Mouse (Mus musculus): ENCODE results near the gene Nrros.

Gene Nrros

DNA sequence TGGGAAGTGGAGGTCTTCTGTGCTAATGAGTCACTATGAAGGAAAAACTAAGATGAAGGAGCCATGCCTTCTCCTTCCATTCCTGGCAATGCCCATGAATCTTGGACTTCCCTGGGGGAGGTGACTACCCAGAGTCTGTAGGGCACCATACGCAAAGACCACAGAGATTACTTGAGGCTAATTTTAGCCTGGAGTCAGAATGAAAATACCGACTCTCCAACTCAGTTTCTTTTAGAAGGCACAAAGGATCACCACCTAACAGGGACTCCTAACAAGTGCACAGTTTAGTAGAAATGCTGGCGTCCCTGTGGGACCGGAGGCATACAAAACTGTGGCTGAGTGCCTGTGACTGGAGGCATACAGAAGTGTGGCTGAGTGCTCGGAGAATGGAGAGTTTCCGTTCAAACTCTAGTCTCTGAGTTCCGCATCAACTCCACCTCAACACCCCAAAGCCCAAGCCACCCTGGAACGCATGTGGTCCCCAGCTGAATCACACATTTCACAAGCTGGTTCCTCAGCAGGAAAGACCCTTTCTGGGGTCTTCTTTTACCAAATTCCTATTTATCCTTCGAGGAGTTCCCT, 4.6 kb downstream of the Nrros start:
- DNase-seq (ENCODE audit: low spot score) = no peak

DNA sequence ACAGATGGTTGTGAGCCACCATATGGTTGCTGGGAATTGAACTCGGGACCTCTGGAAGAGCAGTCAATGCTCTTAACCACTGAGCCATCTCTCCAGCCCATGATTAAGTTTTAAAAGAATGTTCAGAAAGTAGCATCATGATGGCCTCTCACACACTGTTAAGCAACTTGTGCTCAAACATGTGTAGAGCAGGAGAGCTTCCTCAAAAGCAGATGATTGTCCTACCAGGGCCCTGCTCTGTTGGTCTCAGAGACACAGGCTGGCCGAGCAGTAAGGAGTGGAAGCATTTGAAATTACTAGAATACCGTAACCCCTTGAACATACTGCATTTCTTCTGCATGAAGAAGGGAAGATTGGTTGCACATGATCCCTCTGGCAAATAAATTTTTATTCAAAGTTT, 6.4 kb downstream of the Nrros start:
- DNase-seq (ENCODE audit: low spot score) = no peak

DNA sequence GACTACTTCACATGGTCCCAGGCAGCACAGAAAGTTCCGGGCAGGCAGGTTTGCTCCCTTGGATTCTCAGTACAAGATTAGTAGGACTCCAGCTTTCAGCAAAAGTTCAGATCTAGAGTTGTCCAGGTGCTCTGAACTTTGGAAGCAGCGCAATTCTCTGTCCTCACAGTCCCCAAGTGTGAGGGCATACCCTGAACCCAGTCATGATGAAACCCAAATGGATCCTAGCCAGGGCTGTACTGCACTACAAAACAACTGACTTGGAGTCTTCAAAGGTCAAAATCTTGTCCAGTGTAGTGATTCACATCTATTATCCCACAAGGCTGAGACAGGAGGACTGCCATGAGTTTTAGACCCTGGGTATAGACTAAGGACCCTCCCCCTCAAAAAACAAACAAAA, 8.0 kb downstream of the Nrros start:
- DNase-seq (ENCODE audit: low spot score) = no peak

DNA sequence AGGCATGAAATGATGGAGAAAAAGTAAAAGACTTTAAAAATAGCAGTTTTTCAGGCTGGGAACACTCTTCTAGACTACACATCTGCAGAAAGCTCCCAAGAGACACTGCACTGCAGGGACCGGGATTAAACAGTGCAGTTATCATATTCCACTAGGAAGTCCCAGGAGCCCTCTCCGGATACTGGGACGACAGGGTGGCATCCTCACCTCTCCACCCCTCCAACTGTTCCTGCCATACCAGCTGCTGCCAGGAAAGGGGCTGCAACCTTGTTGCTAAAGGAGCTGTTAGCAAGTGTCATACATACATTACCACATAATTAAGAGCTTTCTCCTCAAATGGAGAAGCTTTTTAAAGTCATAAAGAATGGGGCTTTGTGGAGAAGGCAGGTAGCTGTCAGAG, 8.7 kb downstream of the Nrros start:
- no peak for DNase-seq (ENCODE audit: low spot score)

DNA sequence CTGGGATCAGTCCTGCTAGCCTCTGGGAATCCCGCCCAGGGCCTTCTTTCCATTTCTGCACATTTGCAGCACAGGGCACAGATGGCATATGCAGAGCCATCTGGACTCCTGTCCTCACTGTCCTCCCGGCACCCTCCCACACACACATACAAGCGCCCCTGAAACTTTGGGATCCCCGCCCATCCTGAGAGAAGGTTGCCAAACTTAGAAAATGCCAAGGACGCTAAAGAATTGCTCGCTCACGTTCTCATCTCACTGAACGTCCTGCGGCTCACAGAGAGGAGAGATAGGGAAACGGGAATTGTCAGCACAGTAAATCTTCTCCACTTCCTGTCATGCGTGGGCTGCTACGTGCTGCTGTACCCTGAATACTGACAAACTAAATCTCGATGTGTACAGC, 11.0 kb downstream of the Nrros start:
- no peak for DNase-seq (ENCODE audit: low spot score)

DNA sequence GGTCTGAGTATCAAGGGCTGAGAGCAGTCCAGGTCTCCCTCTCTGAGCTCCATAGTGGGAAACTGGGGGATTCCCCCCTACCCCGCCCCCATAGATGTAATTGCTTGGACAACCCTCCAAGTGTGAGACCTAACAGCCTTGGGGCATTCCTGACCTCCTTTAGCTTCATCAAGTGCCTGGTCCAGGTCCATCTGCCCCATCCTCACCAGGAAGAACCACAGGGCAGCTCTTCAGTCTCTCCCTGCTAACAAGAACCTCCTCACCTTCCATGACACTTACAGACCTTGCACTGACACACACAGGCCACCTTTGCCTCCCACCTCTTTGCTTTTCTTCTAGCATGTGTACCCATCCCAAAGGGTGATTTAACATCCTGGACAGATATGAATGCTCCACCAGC, 11.4 kb downstream of the Nrros start:
- no peak for DNase-seq (ENCODE audit: low spot score)

DNA sequence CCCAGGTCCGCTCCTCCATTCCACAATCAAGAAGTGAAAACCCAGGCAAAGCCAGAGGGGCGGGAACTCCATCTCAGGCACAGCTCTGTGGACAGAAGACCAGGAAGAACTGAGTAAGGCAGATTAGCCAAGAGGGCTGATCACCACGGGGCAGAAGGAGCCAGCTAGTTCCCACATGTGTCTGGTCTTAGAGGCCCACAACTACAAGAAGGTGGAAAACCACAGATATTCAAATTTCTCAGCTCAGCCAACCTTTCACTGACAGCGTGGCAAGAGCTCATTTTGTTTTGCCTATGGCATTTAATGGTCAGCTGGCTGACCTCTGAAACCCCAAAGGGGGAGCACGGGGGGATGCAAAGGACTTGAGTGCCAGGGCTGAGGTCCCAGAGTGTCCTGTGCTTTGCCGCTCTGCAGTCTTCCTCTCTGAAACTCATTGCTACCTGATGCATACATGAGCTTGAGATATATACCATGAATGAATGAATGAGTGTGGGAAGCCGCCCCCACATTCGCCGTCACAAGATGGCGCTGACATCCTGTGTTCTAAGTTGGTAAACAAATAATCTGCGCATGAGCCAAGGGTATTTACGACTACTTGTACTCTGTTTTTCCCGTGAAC, 17.7 kb downstream of the Nrros start:
- no peak for DNase-seq (ENCODE audit: low spot score)

DNA sequence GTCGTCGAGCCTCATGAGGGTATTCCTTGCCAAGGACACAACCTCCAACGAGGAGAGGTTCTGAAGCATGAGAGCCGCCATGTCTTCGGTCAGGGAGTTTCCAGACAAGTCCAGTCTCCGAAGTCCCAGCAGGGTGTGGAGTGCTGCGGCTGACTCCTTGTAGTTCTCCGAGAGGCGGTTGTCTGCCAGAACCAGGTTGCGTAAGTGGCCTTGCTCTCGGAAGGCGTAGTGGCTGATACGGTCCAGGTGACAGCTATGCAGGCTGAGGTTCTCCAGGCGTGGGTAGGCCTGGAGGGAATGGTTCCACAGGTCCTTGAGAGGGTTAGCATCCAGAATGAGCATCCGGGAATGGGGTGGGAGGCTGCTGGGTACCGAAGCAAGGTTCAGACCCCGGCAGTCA, 20.8 kb downstream of the Nrros start:
- DNase-seq (ENCODE audit: low spot score) = no peak

DNA sequence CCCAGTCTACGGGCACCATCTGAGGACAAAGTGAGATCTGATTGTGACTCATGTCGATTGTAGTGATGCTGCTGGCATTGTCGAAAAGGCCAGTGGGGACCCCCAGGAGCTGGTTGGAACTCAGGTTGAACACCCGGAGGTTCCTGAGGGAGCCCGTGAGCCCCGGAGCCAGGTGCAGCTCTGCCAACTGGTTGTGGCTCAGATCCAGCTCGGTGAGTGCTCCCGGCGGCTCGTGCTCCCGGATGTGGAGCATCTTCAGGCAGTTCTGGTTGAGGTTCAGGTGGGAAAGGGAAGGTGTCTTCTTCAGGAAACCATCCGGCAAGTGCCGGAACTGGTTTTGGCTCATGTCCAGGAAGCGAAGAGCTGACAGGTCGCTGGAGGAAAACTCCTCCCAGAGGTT, 21.6 kb downstream of the Nrros start:
- no peak for DNase-seq (ENCODE audit: low spot score)

DNA sequence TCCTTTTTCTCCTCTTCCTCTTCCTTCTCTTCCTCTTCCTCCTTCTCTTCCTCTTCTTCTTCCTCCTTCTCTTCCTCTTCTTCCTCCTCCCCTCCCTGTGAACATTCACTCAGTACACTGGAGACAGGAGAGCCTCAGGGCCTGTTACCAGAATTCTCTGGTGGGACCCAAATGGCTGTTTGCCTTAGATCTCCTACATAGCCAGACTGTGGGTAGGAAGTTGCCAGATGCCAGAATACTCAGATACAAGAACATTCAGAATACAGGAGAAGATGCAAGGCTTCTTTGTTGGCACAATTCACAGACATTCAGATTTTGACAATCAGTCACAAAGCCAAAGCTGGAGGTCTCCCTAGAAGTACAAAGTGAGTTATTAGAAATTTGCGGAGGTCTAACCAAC, 26.4 kb downstream of the Nrros start:
- no peak for DNase-seq (ENCODE audit: low spot score)

DNA sequence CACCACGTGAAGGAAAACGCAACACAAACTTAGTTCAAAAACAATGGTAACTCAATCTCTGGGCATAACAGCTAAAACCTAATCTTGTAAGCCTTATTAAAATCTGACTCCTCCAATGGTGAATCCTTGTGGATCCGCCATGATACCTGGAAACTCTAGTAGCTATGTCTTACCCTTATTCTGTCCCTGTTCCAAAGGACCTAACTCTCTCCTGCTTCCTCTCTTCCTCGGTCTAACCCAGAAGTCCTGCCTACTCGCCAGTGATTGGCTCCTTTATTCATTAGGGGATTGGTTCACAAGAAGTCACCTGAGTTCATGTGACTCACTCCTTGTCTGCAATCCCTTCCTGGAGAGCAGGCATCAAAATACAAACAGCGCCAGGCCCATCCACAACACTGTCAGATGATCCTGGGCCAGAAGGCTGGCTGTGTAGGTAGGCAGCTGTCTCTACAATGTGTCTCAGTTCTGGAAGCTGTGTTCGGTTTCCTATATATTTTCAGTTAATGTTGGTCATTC, 29.5 kb downstream of the Nrros start:
- no peak for DNase-seq (ENCODE audit: low spot score)

DNA sequence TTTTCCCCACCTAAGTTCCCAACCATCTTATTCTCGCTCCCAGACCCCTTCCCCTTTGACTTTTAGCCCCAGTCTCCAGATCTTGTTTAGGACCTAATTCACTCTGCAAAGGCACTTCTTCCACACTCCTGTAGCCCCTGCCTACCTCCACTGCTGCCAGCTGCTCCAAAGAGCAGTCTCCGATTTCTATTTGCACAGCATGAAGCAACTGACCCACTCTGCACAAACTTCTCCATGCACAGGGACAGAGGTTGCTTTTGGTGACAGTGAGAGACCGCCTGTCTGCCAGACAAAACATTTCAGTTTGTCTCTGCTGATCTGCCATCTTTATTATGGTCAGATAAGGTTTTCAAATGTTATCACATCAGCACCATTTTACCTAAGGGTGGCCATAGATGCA, 32.2 kb downstream of the Nrros start:
- no peak for DNase-seq (ENCODE audit: low spot score)

DNA sequence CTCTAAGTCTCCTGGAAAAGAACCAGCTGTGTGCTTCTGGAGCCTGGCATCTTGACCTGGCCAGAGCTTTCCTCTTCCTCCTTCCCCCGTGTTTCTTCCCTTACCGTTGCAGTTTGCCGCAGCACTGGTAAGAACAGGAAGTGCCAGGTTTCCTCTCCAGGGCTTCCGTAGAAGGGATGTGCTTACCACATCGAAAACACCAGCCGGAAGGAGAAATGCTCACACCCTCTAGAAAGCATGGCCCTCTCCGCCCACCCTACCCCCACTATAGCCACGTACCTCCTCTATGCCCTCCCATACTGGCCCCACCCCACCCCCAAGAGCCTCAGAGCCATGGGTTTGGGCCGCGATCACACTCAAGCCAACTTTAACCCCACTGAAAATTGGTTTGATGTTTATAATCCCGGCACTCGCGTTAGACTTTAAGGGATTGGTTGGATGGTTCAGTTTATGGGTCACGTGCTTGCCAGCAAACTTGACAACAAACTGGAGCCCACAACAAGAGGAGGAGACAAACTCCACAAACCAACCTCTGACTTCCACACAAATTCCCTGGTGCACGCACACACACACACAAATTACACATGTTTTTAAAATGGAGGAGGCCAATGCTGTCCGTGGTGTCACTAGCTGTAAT, 35.1 kb downstream of the Nrros start:
- DNase-seq (ENCODE audit: low spot score) = no peak

DNA sequence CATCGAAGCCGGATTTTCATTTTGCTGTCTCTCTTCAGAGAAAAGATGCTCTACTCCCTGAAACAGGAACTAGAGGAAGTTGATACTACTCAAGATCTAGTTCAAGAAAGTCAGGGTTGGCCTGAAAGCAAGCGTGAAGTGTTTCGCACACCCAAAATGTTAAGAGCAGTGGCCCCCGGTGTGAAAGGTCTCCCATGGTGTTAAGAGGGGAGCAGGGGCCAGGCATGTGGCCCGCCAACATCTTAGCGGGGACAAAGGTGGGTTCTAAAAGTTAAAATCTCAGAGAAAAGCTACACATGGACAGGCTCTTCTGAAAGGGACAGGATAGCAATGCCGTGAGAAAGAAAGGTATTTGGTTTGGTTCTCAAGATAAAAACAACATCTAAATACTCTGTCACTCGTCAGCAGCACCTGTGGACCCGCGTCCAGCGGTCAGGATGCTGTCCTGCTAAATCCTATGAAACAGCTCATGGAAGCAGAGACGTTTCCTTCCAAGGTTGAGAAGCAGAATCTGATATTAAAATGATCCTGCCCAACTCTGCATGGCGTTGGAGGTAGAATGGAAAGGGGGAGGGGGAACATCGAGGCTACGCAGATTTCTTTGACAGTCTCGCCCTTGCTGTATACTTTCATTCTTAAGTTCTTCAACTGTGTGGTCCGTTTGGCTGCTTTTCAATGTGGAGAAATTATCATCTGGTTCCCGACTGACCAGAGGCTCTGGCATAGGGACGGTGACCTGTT, 35.8 kb downstream of the Nrros start:
- no peak for DNase-seq (ENCODE audit: low spot score)

DNA sequence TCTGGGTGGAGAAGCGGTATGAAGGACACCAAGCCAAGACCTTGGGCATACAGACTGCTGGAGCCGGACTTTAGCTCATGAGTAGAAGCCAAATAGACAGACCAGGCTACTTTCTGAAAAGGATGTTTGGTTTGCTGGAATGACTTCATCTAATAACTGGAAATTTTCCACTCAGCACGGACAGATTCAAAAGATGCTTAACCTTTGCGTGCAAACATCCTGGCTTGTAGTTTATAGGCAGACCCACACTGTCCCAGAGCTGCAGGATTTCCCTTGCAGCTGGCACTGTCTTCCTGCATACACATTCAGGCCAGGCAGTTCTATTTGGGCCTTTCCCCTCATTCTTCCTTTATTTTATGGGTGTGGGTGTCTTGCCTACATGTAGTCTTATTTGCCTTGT, 38.3 kb downstream of the Nrros start:
- no peak for DNase-seq (ENCODE audit: low spot score)

DNA sequence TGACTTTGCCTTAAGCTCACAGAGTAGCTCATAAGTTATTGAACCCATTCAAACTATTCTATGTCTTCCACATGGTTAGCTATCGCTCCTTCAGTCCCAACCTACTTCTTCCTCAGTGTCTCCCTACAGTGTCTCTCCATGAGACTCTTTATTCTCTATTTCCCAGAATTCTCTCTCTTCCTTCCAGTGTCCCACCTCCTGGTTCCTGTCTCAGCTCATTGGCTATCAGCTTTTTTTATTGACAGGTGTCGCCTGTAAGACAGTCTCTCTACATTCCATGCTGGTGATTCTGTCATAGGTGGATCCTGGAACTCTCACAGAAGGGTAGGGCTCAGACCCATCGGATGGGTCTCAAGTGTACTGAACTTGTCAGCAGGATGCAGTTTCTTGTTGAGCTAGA, 40.0 kb downstream of the Nrros start:
- no peak for DNase-seq (ENCODE audit: low spot score)

DNA sequence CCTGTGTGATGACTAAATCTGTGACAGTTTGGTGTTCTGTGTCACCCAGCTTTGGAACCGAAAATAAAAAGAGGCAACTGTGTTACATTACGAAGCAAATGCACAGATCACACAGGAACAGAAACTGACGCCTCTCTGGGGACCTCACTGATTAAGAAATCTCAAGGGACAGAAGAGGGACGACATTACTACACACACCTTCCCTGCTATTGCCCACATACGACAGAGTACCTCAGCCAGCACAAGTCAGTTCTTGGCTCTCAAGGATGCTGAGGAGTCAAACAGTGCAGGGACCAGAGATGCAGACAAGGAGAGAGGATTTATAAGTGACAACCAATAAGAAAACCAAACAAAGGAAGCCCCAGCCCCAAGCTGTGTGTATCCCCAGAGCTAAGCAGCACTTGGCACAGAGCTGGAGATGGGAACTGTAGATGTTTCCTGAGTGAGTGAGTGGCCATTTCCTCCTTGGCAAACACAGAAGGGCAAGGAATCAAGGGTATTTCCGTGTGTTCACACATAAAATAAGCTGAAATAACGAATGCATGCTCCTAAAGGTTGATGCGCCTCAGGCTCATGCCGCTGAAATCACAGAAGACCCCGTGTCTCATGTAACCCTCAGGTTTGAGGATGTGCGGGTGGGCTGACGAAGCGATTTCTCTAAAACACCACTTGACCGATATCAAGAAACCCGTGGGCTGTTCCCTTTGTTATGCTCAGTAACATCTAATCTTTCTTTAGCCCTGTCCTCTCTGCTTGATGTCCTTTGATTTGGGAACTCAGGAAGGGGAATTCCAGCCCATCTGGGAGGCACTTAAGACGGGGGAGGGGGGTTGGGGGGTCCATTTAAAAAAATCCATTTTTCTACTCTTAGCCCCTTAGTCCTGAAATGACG, 40.7 kb downstream of the Nrros start:
- no peak for DNase-seq (ENCODE audit: low spot score)

DNA sequence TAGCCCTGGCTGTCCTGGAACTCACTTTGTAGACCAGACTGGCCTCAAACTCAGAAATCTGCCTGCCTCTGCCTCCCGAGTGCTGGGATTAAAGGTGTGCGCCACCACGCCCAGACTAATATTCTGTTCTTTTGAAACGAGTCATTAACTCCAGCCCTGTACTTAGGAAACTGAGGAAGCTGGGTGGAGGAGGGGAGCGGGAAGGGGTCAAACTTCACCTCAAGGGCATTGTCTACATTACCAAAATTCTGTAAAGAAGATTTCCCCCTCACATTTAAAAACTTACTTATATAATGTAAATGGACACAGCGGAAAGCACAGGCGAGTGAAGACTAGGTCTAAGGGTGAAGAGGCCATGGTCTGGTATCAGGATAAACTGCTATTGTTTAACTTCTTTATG, 41.4 kb downstream of the Nrros start:
- no peak for DNase-seq (ENCODE audit: low spot score)

DNA sequence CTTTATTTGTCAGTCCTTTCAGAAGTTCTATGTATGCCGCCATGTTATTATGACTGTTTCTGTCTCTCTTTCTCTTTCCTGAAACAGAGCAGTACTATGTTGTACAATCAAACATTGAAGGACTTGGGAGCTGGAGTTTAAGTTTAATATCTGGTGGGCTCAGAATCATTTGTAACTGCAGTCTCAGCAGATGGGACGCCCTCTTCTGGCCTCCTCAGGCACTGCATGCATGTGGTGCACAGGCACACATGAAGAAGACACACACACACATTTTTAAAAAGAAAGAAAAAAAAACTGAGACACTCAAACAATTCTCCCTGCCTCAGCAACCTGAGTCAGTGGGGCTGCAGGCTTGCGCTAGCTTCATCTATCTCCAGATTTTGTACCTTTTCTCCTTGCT, 44.9 kb downstream of the Nrros start:
- DNase-seq (ENCODE audit: low spot score) = no peak

DNA sequence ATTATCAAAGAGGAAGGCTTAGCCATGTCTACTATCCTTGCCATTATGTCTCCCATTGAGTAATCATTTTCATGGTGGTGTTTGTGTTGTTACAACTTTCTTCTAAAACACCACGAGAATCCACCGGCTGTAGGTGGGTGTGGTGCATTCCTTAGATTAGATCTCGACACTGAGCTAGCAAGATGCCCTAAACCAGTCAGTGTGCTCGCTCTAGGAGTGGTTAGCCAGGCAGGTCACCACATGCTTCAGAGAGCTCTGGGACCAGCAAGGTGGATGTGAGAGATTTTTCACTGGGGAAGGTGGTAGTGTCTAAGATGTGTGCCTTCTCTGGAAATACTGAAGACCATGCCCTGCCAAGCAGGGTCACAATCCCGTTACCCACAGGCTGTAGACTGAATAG, 49.2 kb downstream of the Nrros start:
- DNase-seq (ENCODE audit: low spot score) = no peak

DNA sequence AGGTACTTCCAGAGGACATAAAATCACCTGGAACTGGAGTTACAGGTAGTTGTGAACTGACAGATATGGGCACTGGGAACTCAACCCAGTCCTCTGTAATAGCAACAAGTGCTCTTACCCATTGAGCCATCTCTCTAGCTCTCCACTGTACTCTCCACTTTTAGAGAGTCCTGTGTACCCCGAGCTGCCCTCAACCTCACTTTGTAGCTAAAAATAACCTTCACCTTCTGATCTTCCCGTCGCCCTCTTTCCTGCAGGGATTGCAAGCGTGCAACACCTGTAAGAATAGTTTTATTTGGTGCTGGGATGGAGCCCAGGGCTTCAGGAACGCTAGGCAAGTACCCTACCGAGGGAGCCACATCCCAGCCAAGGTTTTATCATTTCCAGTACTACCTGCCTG, 49.6 kb downstream of the Nrros start:
- DNase-seq (ENCODE audit: low spot score) = no peak

All from urinary bladder, postnatal 10 days (tissue).